Mouse (Mus musculus): ENCODE measurements at regions not wholly inside any gene's neighbourhood (a gene's known extent, or its start where the extent isn't known, plus 50 kb on each side); places are given as distances from the start of the nearest gene placed in this dataset.

DNA sequence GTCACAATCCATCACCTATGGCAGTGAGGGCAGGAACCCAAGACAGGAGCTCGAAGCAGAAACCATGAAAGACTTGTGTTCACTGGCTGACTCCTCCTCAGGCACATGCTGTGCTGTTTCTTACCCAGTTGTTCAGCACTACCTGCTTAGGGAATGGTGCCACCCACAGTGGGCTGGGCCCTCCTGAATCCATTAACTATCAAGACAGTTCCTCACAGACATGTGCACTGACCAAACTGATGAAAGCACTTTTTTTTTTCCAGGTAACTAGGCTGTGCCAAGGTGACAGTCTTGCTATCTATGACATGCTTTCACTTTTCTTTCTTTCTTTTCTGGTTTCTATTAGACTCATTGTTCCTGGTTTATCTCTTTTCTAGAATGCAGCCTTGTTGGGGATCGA lies 162.1 kb upstream of the Ctnnb1 start:
- DNase-seq (ENCODE audit: low spot score) = no peak

GRCm38 (mm10) chr9:120767396-120767795 lies 161.6 kb upstream of the Ctnnb1 start:
- no peak for DNase-seq (ENCODE audit: low spot score)

GRCm38 (mm10) chr9:120769056-120769455 lies 160.0 kb upstream of the Ctnnb1 start:
- DNase-seq (ENCODE audit: low spot score) = no peak

DNA sequence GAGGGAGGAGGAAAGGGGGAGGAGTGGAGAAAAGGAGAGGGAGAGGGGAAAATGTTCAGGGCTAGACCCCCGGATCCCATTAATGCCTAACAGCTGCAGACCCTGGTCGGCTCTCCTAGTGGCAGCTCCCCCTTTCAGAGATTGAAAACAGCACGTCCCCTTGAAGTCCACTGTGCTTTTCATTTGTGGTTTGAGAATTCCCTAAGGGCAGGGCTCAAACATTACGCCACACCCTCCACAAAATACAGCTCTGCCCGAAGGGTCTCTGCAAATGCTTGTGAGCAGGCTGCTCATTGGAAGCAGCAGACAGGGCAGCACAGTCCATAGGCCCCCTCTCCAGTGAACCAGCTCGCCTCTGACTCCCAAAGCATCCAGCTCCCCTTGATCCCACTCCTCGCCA lies 159.3 kb upstream of the Ctnnb1 start:
- no peak for DNase-seq (ENCODE audit: low spot score)

GRCm38 (mm10) chr9:120770886-120771285 lies 158.1 kb upstream of the Ctnnb1 start:
- no peak for DNase-seq (ENCODE audit: low spot score)

DNA sequence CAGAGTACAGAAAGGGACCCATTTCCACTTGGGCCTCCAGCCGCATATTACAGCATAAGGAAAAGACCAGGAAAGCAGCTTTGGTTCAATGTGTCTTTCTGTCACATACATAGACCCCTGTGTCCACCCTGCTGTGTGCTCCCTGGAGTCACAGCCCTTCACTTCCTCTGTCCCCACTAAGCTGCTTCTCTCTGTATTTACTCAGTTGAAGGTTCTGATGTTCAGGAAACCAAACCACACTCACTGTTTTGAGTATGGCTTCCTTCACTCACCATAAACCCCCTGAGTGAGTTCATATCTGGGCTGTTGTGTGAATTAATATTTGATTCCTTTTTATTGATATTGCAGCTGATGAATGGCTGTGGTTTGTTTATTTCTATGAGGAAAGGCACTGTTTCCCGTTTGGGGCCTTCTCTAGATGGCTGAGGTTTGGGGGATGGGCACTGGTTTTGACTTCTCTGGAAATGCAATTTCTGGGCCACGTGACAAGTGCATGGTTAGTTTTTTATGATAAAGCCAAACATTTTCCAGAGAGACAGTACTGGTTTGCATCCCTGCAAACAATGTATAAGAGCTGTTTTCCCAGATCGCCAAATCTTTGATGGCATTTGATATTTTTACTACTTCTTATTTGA lies 157.0 kb upstream of the Ctnnb1 start:
- DNase-seq (ENCODE audit: low spot score) = no peak

- DNase-seq (ENCODE audit: low spot score) = no peak
These were observed 154.8 kb upstream of the Ctnnb1 start for GRCm38 (mm10) chr9:120774251-120774650.

DNA sequence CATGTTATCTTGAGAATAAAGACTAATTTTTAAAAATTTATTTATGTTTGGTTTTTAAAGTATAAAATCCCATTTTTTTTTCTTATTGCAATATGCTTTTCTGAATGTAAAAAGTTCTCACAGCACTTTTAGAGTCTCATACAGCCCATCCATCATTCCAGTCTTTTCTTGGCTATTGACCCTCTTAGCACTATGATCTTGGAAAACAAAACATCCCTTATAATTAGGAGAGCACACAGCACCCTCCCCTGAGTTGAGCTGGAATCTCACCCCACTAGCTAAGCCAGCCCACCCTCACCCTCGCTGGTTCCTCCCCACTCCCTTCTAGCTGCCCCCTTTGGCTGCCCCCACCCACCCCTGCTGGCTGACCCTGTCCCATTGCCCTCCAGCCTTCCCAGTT lies 154.2 kb upstream of the Ctnnb1 start:
- DNase-seq (ENCODE audit: low spot score) = no peak

DNA sequence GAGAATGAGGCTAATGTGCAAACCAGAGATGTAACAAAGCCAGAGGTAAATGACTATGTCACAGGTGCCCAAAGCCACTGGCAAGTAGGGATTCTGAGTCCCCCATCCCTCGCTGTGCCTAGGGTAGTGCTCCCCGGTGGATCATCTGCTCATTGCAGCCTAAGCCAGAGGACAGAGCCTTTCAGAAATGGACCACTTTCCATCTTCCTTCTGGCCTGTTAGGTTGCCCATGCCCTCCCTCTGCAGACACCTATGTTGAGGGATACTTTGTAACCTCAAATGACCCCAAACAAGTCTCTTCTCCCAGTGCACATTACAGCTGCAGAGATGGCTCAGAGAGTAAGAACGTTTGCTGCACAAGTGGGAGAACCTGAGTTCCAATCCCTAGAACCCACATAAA lies 153.3 kb upstream of the Ctnnb1 start:
- no peak for DNase-seq (ENCODE audit: low spot score)

DNA sequence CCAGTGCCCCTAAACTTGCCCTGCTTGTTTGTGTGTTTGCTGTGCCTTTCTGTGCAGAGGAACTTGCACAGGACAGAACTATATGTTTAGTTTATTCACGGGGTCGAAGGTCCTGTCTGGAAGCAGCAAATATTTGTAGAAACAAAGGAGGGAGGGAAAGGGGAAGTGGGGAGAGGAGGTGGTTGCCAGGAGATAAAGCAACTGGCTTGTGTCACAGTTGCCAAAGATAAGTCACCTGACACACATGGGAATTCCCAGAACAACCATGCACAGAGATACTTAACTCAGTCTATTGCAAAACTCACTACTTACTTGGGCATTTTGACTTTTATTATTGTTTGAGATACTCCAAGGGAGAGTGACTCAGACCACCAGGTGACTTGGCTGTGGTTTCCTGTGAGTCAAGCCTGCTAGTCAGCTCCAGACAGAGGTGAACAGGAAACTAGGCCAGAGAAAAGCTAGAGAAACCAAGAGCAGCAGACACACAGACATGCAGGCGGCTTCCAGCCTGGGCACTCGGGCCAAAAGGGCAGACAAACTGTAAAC lies 152.5 kb upstream of the Ctnnb1 start:
- DNase-seq (ENCODE audit: low spot score) = no peak

DNA sequence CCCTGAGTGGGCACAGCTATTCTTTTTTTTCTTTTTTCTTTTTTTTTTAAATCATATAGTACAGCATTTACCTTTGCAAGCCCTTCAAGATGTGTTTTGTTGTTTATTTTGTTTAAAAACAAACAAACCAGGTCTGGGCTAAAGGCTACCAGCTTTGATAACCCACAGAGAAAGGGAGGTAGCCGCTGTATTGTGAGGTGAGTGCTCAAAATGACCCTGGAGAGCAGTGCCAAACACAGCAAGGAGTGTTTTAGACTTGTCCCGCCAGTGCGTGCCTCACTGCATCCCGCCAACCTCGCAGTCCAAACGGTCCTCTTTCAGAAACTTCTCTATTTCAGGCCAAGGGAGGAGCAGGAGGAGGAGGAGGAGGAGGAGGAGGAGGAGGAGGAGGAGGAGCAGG lies 152.0 kb upstream of the Ctnnb1 start:
- DNase-seq (ENCODE audit: low spot score) = no peak

GRCm38 (mm10) chr9:120777501-120777900 lies 151.5 kb upstream of the Ctnnb1 start:
- DNase-seq (ENCODE audit: low spot score) = no peak

GRCm38 (mm10) chr9:120778423-120778822 lies 150.6 kb upstream of the Ctnnb1 start:
- DNase-seq (ENCODE audit: low spot score) = no peak

- DNase-seq (ENCODE audit: low spot score) = no peak
These were observed 134.8 kb upstream of the Ctnnb1 start for GRCm38 (mm10) chr9:120794210-120794609.

DNA sequence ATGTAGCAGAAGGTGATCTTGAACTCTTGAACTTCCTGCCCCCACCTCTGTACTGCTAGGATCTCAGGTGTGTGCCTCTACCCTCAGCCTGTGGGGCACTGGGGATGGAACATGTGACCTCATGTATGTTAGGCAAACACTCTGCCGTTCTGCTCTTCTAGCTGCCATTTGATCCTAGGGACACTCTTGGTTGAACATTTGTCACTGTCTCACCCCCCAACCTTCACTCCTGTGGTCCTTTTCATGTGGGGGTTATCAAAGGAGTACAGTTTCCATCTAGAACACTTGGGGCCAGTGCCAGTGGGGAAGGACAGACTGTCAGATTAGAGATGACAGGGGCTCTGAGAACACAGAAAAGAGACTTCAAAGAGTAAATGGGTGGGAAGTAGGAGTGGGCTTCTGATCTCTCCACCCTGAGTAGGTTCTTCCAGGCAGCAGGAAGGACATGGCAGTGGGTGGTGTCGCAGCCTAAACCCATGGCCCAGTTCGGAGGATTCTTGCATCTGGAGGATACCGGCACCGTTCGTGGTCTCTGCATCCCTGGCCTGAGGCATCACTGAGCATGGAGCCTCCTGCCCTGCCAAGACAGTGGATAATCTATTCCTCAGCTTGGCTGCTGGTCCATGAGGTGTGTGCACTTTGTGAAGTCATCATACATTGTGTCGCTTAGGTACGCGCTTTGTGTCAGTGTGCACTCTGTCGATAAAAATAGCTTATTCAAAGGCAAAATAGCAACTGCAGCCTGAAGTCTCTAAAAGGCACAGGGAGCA lies 132.7 kb upstream of the Ctnnb1 start:
- DNase-seq (ENCODE audit: low spot score) = no peak

DNA sequence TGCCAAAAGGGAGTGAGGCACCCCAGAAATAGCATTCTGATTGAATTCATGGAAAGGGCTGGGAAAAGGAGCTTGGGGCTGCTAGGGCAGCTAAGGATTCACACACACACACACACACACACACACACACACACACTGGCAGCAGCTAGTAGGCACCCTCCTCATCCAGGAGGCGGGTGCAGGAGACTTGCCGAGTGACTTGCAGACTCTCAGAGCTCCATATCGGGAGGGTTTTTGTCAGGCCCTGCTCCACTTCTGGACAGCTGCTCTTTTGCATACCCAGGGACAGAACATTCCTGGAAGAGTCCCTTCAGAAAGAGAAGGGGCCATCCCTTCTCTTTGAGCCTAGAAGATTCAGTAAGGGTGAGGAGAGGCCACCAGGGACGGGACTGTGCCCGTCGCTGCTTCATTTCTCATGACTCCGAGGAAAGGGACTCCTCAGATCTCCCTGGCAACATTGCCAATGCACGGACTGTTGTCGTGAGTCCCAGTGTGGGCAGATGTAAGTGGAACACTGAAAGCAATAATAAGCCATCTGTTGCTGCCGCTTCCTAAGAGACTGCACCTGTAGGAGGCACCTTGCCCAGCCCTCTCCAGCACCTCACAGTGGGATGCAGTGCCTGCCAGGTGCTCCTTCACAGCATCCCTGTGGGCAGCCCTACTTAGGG lies 130.9 kb upstream of the Ctnnb1 start:
- no peak for DNase-seq (ENCODE audit: low spot score)

DNA sequence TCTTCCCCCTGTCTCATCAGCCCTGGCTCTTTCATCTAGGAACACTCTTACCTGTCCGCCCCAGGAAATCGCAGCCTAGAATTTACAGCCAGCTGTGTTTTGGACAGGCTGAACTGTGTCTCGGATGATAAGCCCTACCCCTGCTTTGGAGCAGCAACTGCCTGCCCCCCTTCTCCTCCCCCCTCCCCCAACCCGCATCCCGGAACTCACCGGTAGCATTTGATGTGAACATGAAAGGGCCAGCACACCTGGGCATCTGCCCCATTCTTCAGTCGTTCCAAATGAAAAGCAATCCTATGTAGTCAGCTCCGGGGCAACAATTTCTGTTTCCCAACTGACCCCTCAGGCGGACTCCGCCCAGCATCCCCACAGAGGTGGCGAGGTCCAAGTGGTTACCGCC lies 130.1 kb upstream of the Ctnnb1 start:
- no peak for DNase-seq (ENCODE audit: low spot score)

DNA sequence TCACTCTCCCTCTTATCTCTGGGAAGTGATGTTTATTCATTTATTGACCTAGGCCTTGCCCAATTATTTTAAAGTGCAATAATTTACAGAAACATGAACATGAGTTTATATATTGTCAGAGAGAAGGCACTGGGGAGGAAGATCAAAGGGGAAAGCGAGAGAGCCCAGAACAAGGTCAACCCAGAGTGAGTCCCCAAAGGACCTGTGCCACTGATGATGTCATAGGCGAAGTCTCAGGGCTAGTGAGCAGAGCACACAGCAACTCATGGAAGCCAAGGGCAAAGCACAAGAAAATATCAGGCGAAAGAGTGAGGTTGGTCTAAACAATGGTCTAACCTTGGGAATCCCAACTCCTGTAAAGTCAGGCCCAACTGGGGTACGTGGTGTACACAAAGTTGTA lies 126.4 kb upstream of the Ctnnb1 start:
- DNase-seq (ENCODE audit: low spot score) = no peak

DNA sequence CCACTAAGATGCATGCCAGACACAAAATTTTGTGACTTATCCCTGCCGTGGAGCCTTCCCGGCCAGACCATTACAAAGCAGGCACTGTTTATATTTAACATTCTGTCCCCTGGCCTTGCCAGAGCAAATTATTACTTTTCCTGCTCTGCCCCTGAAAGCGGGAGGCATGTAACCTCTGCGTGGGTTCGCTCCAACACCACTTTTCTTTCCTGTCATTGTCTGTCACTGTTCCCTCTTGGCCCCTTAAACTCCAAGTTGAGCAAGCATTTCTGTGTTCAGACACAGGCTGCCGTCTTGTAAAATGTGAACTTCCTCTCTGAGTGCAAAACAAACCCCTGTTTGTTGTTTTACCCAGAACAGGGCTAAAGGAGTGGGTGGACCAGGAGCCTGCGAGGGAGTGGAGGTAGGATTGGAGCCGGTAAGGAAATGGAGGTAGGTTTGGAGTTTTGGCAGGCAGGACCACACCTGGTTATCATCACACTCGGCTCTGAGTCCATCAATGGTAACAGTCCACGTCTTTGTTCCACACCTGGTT lies 124.2 kb upstream of the Ctnnb1 start:
- no peak for DNase-seq (ENCODE audit: low spot score)

DNA sequence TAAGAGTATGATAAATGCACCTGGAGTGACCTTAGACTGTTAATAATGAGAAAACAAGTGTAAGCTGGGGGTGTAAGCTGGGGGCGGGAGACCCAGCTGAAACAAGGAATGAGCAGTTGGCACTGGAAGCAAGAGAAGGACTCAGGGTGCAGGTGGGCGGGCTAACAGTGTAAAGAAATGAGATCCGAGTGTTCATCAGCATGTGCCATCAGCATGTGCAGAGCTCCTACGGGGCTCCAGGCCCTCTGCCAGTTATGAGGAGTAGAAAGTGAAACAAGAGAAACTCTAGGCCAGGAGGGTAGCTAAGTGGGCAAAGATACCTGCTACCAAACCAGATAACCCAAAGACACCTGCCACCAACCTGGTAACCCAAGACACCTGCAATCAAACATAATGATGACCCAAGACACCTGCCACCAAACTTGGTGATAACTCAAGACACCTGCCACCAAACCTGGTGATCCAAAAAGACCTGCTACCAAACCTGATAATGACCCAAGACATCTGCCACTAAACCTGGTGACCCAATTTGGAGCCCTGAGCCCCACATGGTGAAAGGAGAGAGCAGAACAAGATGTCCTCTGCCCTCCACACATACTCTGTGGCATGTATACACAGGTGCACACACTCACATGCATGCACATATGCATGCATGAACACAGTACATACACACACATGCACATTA lies 120.1 kb upstream of the Ctnnb1 start:
- no peak for DNase-seq (ENCODE audit: low spot score)

- DNase-seq (ENCODE audit: low spot score) = no peak
These were observed 117.5 kb upstream of the Ctnnb1 start for GRCm38 (mm10) chr9:120811522-120811921.

- no peak for DNase-seq (ENCODE audit: low spot score)
These were observed 116.3 kb upstream of the Ctnnb1 start for GRCm38 (mm10) chr9:120812667-120813210.

All from ovary, postnatal 36 days (tissue).